Comparison of ENCODE assay signal across 10 mouse cellular contexts in the genomic region with DNA sequence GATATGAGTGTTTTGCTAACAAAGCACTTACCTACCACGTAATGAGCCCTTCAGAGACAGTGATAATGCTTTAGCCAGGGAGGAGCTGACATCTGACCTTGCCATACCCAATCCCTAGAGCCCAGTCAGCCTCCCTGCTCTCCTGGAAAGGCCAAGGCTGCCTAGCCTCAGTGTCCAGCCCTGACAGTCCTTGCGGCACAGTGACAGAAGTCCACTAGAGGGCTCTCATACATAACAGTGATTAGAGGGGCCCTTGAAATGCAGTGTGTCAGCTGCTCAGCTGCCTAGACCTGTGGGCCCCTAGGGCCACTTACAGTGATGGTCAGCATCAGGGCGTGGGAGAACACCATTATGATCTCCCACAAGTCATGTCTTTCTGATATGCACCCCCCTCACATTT. TPM values are rescaled to one million over a fixed set of nuclear protein-coding genes. Genes with fewer than 3 reads are reported as not detected.
DNase-seq lines count a peak whose midpoint lies in the region; ATAC-seq lines count a peak whose summit lies in the region.
"Had no signal": no experiment of that assay in that cellular context is flagged by ENCODE, and none has a peak within 500 bp of the region (broad histone marks: within the 10 kb centered on the region; RNA-seq: fewer than 3 reads in every experiment).

No protein-coding gene starts in this region.

- DNase-seq in CD4-positive, CD25-positive, alpha-beta regulatory T cell, adult 2 months (ENCODE audit: low read depth, low spot score): peak; percentile 13
- peak; percentile 51 for DNase-seq in adrenal gland, adult 8-10 months
- DNase-seq in kidney, postnatal 10 days: peak; percentile 31
- no peak for DNase-seq in left cerebral cortex, adult 11 months (ENCODE audit: low spot score)
- no peak for DNase-seq in thymus, postnatal 4 days
- DNase-seq: gastrocnemius, postnatal 10 days; lung, postnatal 14 days had no signal

- ATAC-seq in CD4-positive, CD25-positive, alpha-beta regulatory T cell, adult 4 months: no peak
- 0 out of 2 replicates have a peak, but pooled peaks have one; percentile 42 for ATAC-seq in kidney, embryonic 16.5 days (ENCODE audit: low FRiP score, low TSS enrichment)
- no peak for ATAC-seq in kidney, embryonic 14.5 days (ENCODE audit: low FRiP score, low TSS enrichment)

- no peaks in the 10 kb centered on the region for H3K4me1 ChIP-seq in kidney, embryonic 16.5 days (ENCODE audit: insufficient read depth, low read length)
- H3K4me1 ChIP-seq in kidney, embryonic 14.5 days (ENCODE audit: control insufficient read depth, insufficient read depth, low read length): no peaks in the 10 kb centered on the region

- no peaks in the 10 kb centered on the region for H3K36me3 ChIP-seq in kidney, embryonic 16.5 days (ENCODE audit: insufficient read depth, low read length)
- no peaks in the 10 kb centered on the region for H3K36me3 ChIP-seq in kidney, embryonic 14.5 days (ENCODE audit: control insufficient read depth, insufficient read depth, low read length)

- no peak overlapping the region for H3K4me3 ChIP-seq in kidney, embryonic 16.5 days (ENCODE audit: low read length)
- H3K4me3 ChIP-seq in kidney, embryonic 14.5 days (ENCODE audit: low read length): no peak overlapping the region

- no peak overlapping the region for H3K27ac ChIP-seq in kidney, embryonic 16.5 days (ENCODE audit: low read length)
- H3K27ac ChIP-seq in kidney, embryonic 14.5 days (ENCODE audit: low read depth, low read length): no peak overlapping the region

- H3K9me3 ChIP-seq in kidney, embryonic 16.5 days (ENCODE audit: low read length): no peaks in the 10 kb centered on the region
- no peaks in the 10 kb centered on the region for H3K9me3 ChIP-seq in kidney, embryonic 14.5 days (ENCODE audit: control insufficient read depth, low read length)

- H3K27me3 ChIP-seq in kidney, embryonic 16.5 days (ENCODE audit: insufficient read depth, low read length): no peaks in the 10 kb centered on the region
- H3K27me3 ChIP-seq in kidney, embryonic 14.5 days (ENCODE audit: control insufficient read depth, insufficient read depth, low read length): no peaks in the 10 kb centered on the region

- H3K9ac ChIP-seq in kidney, embryonic 16.5 days (replicated peaks; ENCODE audit: low read length): no peak overlapping the region
- no peak overlapping the region; the same call in 1 of the 2 replicates for H3K9ac ChIP-seq in kidney, embryonic 14.5 days (ENCODE audit: low read depth, low read length)

- WGBS in kidney, embryonic 16.5 days: 46% methylated on average over 3 of the region's 3 CpGs
- WGBS in kidney, embryonic 14.5 days: 31% methylated on average over 3 of the region's 3 CpGs

- no peak overlapping the region for H3K4me2 ChIP-seq in kidney, embryonic 16.5 days (replicated peaks; ENCODE audit: low read depth, low read length)
- no peak overlapping the region for H3K4me2 ChIP-seq in kidney, embryonic 14.5 days (replicated peaks; ENCODE audit: low read depth, low read length)

RNA-seq across cellular contexts. Expression of a gene that starts 33.2 kb away (rescaled TPM):
- polyA plus RNA-seq in CD4-positive, CD25-positive, alpha-beta regulatory T cell, adult 4 months (2017; shearing (Covaris generic)): not detected
- polyA plus RNA-seq in kidney, embryonic 16.5 days (2015; fragmentation: Nextera tagmentation; extraction: Ambion mirVana): 14.3 and 17.3 TPM in 2 replicates
- 2.8 and 4.4 TPM in 2 replicates for polyA plus RNA-seq in kidney, embryonic 14.5 days (2014; fragmentation: Nextera tagmentation; extraction: Ambion mirVana)
- total RNA-seq in adrenal gland, adult 8-10 months (2022): not detected
- total RNA-seq: gastrocnemius, postnatal 10 days had no signal

RNA-seq across cellular contexts. Expression of a gene that starts 42.0 kb away (rescaled TPM):
- polyA plus RNA-seq in CD4-positive, CD25-positive, alpha-beta regulatory T cell, adult 4 months (2017; shearing (Covaris generic)): 10 to 100 TPM; 36.3 to 38.2 TPM
- 1.3 and 1.7 TPM in 2 replicates for polyA plus RNA-seq in kidney, embryonic 16.5 days (2015; fragmentation: Nextera tagmentation; extraction: Ambion mirVana)
- polyA plus RNA-seq in kidney, embryonic 14.5 days (2014; fragmentation: Nextera tagmentation; extraction: Ambion mirVana): 1.6 and 2.0 TPM in 2 replicates
- total RNA-seq in adrenal gland, adult 8-10 months (2022): 10 to 100 TPM in 2 of 4 experiments, 1 to 10 TPM in 2; 6.9 to 12.3 (median 9.7) TPM

Comparison
In these comparisons a context has a peak if more than half of its experiments do, and no peak if none do; other contexts are left out.
1. DNase-seq: peak in CD4-positive, CD25-positive, alpha-beta regulatory T cell, adult 2 months (single experiment), adrenal gland, adult 8-10 months (single experiment) and kidney, postnatal 10 days (single experiment); none in left cerebral cortex, adult 11 months (single experiment) and thymus, postnatal 4 days (single experiment).
2. RNA of a gene that starts 42.0 kb away (polyA plus RNA-seq): 36.3 to 38.2 TPM in CD4-positive, CD25-positive, alpha-beta regulatory T cell, adult 4 months; 1.6 to 2.0 TPM in kidney, embryonic 14.5 days and 1.3 to 1.7 TPM in kidney, embryonic 16.5 days; every median in the first group is over 10 times any median in the second.